Mouse (Mus musculus) gonadal fat pad, adult 2 months (tissue): ENCODE results near the gene Ankrd49. TPM values are rescaled to one million over a fixed set of nuclear protein-coding genes. Genes with fewer than 3 reads are reported as not detected.

Experiments used
- DNase-seq: peaks from one replicate; pipeline ENCODE4 v3.0.0-alpha.2; 2012; ENCODE audit warnings: low read depth
- polyA plus RNA-seq: library from polyadenylated mRNA; depleted of rRNA; stranded (reverse); fragments of >200 nt; gene quantifications from 2 replicates; pipeline ENCODE4 v1.2.3, GENCODE M21; 2012; rRNA removed

Ankrd49 gene
- polyA plus RNA-seq, 1 experiment = 8.7 TPM

GRCm38 (mm10) chr9:14740151-14740924 lies 44.3 kb downstream of the Ankrd49 start, which contains the start of gene Piwil4:
Gene Piwil4 (minus strand): TSS chr9:14740733.
- no peak for DNase-seq

- no peak for DNase-seq
Measured at GRCm38 (mm10) chr9:14739498-14740150, 45.0 kb downstream of the Ankrd49 start.

GRCm38 (mm10) chr9:14730941-14731541 lies 53.6 kb downstream of the Ankrd49 start:
- DNase-seq = no peak

Other genes with a start within 250 kb of the Ankrd49 start
- gene Amotl1, start 139.8 kb downstream of the Ankrd49 start, polyA plus RNA-seq = 39.4 and 42.4 TPM in 2 replicates
- 7.1 and 7.4 TPM in 2 replicates for gene Piwil4, start 44.1 kb downstream of the Ankrd49 start, polyA plus RNA-seq
- gene Fut4, start 32.5 kb downstream of the Ankrd49 start, polyA plus RNA-seq = 12.0 and 18.6 TPM in 2 replicates
- 0.41 and 0.99 TPM in 2 replicates for gene 1700012B09Rik, start 13.8 kb downstream of the Ankrd49 start, polyA plus RNA-seq
- gene Mre11a, start 202 bp downstream of the Ankrd49 start, polyA plus RNA-seq = 4.5 and 5.3 TPM in 2 replicates
- gene Gpr83, start 75.4 kb upstream of the Ankrd49 start, polyA plus RNA-seq = 0.05 TPM in 1 of 2 replicates, not detected in the other
- 0.85 and 0.89 TPM in 2 replicates for gene Izumo1r, start 119.1 kb upstream of the Ankrd49 start, polyA plus RNA-seq